ENCODE assay signal across 21 mouse cellular contexts in the genomic region with DNA sequence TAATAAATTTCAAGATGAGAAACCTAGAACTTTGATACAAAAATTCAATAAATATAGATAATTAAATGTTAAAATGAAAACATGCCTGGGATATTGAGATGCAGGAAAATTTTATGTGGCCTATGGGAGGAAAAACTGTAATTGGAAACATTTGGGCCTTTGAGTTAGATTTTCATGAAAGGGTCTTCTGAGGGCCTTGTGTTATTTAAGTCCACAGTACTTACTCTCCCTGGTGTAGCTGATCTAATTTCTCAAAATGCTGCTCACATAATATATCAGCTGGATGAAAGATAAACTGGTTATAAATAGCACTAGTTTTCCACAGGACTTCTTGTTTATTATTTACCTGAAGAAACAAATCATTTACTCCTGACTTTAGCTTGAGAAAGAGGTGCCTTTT.
"Had no signal": no experiment of that assay in that cellular context is flagged by ENCODE, and none has a peak within 500 bp of the region (broad histone marks: within the 10 kb centered on the region; RNA-seq: fewer than 3 reads in every experiment).

No protein-coding gene starts in this region.

- H3K27me3 ChIP-seq: lung, embryonic 15.5 days; megakaryocyte, embryonic 14.5 days; midbrain, embryonic 13.5 days; midbrain, embryonic 15.5 days; neural tube, embryonic 13.5 days; neural tube, embryonic 15.5 days had no signal

- H3K9ac ChIP-seq: lung, embryonic 15.5 days; midbrain, embryonic 13.5 days; midbrain, embryonic 15.5 days; neural tube, embryonic 13.5 days; neural tube, embryonic 15.5 days had no signal

- H3K9me3 ChIP-seq: lung, embryonic 15.5 days; megakaryocyte, embryonic 14.5 days; midbrain, embryonic 13.5 days; midbrain, embryonic 15.5 days; neural tube, embryonic 13.5 days; neural tube, embryonic 15.5 days had no signal

- DNase-seq: lung, adult 2 months; lung, postnatal 14 days; lung, postnatal 36 days; retina, postnatal 1 day; right cerebral cortex, adult 18-20 months; right cerebral cortex, postnatal 25 days; right cerebral cortex, postnatal 4 days; spleen, adult 18-20 months; thymus, adult 18-20 months; thymus, postnatal 14 days; thymus, postnatal 36 days had no signal

- H3K36me3 ChIP-seq: lung, embryonic 15.5 days; midbrain, embryonic 13.5 days; midbrain, embryonic 15.5 days; neural tube, embryonic 13.5 days; neural tube, embryonic 15.5 days had no signal

- H3K4me1 ChIP-seq: lung, embryonic 15.5 days; megakaryocyte, embryonic 14.5 days; midbrain, embryonic 13.5 days; midbrain, embryonic 15.5 days; neural tube, embryonic 13.5 days; neural tube, embryonic 15.5 days had no signal

- H3K27ac ChIP-seq: lung, embryonic 15.5 days; macrophage; midbrain, embryonic 13.5 days; midbrain, embryonic 15.5 days; neural tube, embryonic 13.5 days; neural tube, embryonic 15.5 days had no signal

- H3K4me2 ChIP-seq: lung, embryonic 15.5 days; midbrain, embryonic 11.5 days; midbrain, embryonic 13.5 days; midbrain, embryonic 15.5 days; neural tube, embryonic 13.5 days; neural tube, embryonic 15.5 days had no signal

- H3K4me3 ChIP-seq: lung, embryonic 15.5 days; megakaryocyte, embryonic 14.5 days; midbrain, embryonic 13.5 days; midbrain, embryonic 15.5 days; myocyte; neural tube, embryonic 13.5 days; neural tube, embryonic 15.5 days had no signal

- ATAC-seq: lung, postnatal 0 days; midbrain, embryonic 13.5 days; midbrain, embryonic 15.5 days had no signal
